Mouse (Mus musculus) olfactory bulb, adult 2 months (tissue): ENCODE data around the gene Dpep1.

Source experiments
- CTCF ChIP-seq: fragments of 200-500 bp; IDR thresholded peaks from 2 replicates; pipeline ENCODE4 v1.5.1; 2012; ENCODE audit warnings: low read depth, mild to moderate bottlenecking, low read length, moderate library complexity; ENCODE audit not compliant: insufficient read depth
- POLR2A ChIP-seq: fragments of 200-500 bp; IDR thresholded peaks from 2 replicates; pipeline ENCODE4 v1.6.1; 2012; ENCODE audit warnings: mild to moderate bottlenecking, low read depth, low read length, moderate library complexity; ENCODE audit not compliant: insufficient read depth

DNA sequence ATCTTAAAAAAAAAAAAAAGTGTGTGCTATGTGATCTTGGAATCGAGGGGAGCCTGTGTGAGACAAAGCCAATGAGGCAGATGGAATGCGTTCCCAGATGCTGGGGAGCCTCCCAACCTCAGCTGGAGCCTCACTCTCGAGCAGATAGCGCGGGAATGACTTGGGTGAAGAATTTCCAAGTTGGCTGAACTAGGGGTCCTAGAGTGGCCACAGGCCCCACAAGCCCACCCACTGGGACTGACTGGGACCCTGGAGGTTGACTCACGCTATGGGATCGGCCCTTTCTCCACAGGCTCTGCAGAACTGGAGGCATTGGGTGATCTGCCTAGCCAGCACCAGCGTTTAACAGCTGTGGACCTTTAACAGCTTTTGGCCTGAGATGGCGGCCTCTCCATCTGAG, 49.8 kb upstream of the Dpep1 start:
- no peak for TF ChIP-seq POLR2A
- no peak for TF ChIP-seq CTCF
